Mouse (Mus musculus) cerebellum, adult (tissue): ENCODE measurements around the gene Qrfp.

ENCODE experiments used
- ATAC-seq: cut with Nextera tagmentation; 2 replicates; pipeline ENCODE4 v1.9.2; 2017; ENCODE audit warnings: mild to moderate bottlenecking, moderate library complexity, mixed read lengths; ENCODE audit not compliant: insufficient number of reproducible peaks, low FRiP score, low TSS enrichment

The Qrfp gene

DNA sequence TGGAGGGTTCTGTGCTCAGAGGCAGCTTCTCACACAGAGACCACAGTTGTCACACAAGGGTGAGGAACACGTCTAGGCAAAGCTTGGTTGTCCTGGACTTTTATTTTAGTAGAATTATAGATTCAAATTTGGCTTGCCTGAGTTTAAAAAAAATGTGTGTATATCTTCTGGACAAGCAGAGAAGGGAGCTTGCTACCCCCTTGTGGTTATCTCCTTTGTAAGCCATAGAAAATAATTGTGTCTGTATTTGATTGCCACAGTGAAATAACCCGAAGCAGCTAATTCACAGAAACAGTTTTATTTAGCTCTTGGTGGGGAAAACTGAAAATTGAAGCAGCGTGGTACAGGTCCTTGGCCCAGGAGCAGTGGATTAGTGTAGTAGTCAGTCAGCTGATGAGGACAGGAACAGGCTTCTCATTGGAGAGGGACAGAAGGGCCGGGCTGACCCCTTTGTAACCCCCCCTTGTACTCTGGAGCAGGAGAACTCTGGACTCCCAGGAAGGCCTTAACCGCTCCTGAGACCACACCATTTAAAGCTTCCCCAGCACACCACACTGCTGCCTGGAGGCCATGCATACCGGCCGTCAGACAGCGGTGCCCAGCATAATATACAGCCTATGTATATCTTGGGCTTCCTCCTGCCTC, 27.3 kb downstream of the Qrfp start:
- no peak for ATAC-seq

DNA sequence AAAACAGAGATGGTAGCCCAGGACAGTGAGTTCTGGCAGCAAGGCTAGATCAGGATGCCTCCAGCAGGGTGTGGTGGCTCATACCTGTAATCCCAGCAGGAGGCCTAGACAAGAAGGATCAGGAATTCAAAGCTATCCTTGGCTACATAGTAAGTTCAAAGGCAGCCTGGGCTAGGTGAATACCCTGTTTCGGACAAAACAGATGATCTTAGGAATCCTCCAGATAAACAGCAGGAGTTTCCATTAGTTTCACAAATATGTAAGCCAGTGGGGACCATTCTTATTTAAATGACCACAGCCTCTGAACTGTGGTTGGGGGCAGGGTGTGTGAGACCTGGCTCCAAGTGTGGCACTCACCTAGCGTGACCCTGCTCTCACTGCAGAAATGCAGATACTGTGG, 31.1 kb downstream of the Qrfp start:
- ATAC-seq = no peak

DNA sequence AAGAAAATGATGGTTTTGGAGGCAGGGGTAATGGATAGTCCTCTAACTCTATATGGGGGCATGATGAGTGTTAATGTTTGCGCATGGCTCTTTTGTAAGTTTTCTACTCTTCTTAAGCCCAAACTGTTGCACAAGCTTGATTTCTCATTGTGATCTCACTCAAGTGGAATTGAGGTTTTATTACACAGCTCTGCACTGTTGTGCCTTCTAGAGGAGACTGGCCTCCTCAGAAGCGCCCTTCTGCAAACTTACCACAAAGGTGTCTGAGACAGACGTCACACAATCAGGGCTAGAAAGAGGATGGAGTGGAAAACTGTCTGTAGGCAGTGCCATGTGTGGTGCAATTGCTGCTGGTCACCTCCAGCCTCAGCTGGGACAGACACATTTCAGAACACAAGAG, 33.9 kb downstream of the Qrfp start:
- ATAC-seq = no peak

DNA sequence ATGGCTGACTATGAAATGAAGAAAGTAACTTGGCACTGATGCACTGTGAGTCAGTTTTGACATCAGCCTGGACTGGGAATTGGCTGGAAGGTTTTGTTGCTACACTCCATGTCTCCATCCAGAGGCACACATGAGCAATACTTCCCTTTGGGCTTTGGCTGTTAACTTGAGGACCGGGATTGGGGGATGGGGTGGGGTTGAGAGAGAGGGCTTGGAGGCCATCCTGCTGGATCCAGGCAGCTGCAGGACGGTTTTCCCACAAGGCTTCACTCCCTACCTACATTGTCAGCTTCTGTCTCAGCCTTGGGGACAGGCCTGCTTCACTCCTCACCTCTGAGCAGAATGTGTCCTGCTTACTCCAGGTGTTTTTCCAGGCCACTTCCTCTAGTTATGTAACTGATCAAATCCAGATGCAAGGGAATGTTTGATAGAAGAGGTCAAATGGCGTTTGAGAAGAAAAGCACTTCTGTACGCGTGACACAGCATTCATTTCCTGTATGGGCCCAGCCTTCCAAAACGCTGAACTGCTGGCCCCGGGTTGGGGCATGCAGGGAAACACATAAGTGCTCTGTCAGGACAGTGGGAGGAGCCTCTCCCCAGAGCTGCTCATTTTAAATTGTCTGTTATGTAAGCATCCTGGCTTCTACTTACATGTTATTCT, 39.5 kb downstream of the Qrfp start:
- ATAC-seq = no peak

DNA sequence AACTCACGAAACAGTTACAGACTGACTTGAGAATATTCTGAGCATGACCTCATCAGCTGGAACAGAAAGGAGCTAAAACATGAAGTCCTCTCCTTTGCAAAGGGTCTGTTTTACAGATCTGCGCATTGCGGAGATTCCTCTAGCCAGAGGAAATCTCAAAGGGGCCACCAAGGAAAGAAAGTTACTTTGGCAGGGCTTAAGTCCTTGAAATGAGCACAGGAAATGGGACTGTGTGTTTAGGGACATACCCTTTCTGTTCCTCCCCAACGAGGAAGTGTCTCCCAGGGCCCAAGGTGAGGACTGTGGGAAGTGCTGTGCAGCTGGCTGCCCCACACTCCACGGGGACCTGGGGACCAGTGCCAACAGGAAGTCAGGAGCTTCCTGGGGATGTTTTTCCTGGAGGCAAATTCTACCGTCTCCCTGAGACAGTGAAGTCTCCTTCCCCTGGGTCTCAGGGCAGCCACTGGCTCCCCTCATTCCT, 40.7 kb downstream of the Qrfp start:
- ATAC-seq = no peak

DNA sequence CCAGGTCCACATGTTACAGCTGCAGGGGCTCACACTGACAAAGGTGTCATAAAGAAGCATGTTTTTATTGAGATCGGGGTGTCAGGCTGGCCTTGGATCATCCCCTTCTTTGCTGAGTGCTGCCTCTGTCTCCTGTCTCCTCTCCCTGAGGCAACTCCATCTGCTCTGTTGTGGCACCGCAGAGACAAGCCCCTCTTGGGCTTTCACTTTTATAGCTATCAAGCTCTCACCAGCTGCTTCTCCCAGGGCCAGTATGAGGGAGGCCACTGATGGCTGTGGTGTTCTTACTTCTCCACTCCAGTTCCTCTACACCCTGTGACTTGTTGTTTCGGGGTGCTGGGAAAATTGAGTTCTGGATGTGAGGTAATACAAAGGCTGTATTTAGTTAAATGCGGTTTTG, 41.3 kb downstream of the Qrfp start:
- ATAC-seq = no peak

DNA sequence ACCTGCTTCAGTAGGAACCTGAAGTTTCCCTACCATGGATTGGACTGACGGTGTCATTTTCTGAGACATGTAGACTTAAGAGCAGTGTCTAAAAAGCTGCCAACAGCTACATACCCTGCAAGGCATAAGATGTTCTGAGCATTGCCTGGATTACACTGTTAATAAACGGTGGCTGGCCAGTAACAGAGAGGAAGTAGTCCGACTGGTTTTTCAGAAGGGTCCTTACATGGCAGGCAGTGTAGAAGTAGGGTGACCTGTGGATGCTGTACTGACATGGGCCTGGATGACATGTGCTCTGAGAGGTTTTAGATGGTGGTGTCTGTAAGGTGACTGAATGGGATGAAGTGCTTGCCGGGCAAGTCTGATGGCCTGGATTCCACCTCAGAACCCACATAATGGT, 42.6 kb downstream of the Qrfp start:
- no peak for ATAC-seq

DNA sequence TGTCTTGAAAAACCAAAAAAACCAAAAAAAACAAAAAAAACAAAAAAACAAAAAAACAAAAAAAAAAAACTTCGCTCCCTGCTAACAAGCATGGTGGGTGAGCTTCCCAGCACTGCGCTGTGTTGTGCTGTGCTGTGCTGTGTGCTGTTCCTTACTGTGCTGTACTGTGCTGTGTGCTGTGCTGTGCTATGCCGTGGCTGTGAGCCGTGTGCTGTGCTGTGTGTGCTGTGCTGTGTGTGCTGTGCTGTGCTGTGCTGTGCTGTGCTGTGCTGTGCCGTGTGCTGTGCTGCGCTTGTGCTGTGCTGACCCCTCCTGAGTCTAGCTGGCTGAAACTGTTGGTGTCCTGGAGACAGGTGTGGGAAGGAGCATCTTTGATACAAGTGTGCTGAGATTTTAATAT, 43.3 kb downstream of the Qrfp start:
- no peak for ATAC-seq

DNA sequence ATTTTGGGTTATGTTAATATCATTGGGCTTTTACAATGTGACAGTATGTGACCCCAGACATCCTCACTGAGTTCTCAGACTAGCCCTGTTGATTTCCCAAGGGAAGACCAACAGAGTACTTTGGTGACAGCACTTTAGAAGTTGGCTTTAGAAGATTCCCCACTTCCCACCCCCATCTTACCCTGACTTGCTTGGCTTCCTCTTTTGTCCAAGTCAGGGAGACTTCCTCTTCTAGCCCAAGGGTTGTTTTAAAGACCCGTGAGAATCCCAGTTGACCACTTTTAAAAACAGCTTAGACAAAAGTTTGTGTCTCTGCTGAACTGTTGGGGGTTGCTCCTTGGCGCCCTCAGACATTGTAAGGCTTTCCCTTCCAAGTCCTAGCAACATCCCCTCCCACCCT, 47.1 kb downstream of the Qrfp start:
- ATAC-seq = no peak

DNA sequence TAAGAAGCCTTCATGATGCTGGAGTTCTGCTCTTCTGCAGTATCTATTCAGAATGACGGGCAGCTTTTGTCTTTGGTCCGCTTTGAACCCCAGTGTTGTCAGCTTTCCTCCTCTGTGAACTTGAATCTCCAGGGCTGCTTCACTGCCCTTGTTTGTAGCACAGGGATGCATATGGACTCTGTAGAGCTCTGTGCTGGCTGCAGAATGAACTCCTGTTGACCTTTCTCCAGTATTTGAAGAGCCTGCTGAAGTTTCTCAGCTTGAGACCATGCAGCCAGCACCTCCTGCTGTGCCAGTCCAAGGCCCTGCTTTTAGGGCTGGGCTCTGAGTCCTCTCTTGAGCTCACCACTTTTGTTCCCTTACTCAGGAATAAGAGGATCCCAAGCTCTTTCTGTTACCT, 47.5 kb downstream of the Qrfp start:
- ATAC-seq = no peak

DNA sequence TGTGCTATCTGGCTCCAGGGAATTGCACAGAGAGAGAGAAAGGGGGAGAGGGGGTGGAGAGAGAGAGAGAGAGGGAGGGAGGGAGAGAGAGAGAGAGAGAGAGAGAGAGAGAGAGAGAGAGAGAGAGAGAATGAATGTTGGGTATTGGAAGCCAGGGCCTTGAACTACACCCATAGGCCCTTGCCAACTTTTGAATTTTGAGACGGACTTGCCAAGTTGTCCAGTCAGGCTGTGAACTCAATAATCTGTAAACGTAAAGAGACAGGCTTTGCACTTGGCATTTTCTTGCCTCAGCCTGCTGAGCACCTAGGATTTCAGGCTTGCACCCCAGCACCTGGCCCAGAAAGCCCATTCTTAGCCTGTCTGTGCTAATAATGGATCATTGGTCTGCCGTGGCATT, 48.2 kb downstream of the Qrfp start:
- ATAC-seq = no peak

DNA sequence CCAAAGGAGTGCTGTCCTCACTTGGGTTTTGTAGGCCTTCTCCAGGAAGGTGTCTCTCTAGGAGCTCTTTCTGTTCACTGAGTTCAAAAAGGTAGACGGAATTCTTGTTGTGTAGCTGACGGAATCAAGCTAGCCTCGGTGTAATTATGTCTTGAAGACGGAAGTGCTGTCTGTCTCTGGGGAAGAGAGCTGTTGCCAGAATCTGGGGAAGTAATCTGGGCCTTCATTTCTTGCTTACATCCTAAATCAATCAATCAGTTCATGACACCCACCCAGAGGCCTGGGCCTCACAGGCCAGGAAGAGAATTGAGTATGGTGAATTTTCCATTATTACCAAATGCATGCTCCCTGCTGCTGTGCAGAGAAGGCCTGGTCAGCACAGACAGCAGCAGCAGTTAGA, 48.8 kb downstream of the Qrfp start:
- ATAC-seq = no peak

DNA sequence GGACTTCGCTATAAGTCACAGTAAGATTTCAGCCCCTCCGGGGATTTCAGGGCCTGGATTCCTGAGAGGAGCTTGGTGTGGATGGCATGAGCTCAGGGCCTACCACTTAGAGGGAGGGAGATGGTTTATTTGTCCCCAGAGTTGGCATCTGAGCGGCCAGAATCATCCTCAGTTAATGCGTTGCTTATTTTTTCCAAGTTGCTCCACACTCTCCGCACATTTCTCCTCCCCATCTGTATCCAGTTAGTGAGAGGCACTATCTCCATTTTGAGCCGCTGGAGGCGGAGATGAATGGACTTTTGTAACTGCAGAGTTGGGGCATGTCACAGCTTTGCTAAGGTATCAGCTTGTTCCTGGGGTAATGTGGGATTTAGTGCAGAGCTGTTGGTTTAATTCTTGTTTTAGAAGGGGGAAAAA, 49.3 kb downstream of the Qrfp start:
- ATAC-seq = no peak

DNA sequence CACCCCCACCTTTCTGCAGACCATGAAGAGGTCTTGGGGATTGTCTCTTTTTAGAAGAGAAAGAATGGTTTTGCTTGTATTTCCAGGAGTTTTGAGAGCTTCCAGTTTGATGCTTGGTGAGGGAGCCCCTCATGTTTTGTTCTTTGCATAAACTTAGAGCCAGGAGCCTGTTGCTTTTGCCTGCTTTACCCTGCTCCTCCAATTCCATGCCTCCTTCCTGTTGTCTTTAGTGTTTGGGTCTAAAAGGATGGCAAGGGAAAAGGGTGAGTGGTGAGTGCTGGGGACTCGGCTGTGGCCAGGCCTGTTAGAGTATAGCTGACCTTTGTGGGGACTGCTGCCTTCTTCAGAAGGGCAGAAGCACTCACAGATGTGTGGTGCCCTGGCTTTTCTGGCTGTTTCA, 49.9 kb downstream of the Qrfp start:
- ATAC-seq = no peak

DNA sequence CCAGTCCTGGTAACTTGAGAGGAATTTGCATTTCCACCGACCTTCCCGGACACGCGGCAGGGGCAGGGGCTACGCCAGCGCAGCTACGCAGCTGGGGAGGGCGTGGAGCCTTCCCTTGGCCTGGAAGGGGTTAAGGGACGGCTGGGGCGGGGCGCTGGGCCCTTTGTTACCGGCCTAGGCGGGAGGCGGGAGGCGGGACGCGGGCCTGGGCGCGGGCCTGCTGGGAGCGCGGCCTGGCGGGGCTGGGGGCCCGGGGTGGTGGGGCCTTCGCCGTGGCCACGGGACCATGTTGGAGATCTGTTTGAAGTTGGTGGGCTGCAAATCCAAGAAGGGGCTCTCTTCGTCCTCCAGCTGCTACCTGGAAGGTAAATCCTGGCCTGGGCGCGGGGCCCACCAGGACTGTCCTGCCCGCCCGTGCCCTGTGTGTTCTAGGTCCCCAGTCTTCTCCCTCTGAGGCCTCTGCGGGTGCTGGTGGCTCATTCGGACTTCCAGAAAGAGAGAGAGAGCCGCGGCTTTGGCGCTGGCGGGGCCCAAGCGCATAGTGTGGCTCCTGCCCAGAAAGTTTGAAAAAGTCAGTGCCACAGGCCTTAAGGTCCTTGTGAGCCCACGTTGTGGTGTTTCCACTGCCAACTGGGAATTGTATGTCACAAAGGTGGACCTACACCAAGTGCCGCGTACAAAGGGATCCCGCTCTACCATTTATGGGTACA, 50.5 kb downstream of the Qrfp start:
- no peak for ATAC-seq

DNA sequence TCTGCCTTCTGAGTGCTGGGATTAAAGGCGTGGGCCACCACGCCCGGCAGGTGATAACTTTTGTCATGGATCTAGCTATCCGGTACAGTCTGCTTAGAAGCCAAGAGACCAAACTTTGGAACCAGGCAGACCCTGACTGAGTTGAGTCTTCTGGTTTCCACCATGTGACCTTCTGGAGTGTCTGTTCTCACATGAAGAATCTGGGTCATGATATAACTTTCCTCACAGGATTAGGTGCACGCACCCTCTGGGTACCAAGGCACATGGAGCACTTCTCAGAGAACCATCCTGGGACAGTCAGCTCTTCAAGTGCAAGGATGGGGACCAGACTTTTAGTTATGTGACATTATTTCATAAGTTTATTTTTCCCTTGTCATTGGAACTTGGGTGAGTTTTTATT, 51.4 kb downstream of the Qrfp start:
- no peak for ATAC-seq

DNA sequence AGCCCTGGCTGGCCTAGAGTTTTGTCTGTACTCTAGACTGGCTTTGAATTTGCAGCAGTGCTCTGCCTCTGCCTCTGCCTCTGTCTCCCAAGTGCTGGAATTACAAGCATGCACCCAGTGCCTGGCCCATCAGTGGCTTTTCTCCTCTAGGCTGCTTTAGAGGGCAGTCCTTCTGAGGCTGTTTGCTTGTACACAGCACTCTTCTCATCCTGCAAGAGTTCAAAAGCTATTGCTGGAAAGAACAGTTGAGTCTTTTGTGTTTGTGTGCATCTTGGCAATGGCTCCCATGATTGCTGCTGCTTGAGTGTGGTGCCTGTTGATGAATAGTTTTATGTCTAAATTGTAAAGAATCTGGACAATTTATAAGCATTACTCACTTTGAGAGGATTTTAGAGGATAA, 52.9 kb downstream of the Qrfp start:
- no peak for ATAC-seq
